Mouse (Mus musculus) bone marrow, adult 2 months (tissue): ENCODE data around the gene Gprc5c. TPM values are rescaled to one million over a fixed set of nuclear protein-coding genes. Genes with fewer than 3 reads are reported as not detected.

Experiments
- H3K27ac ChIP-seq: fragments of 200-500 bp; 2 replicates; pipeline ENCODE4 v1.5.1; 2012; ENCODE audit warnings: low read depth, mild to moderate bottlenecking, control low read depth, inconsistent platforms, low read length; ENCODE audit not compliant: control insufficient read depth, poor library complexity, insufficient read depth
- H3K4me1 ChIP-seq: fragments of 200-500 bp; 2 replicates; pipeline ENCODE4 v1.6.1; 2011; ENCODE audit warnings: low read length; ENCODE audit not compliant: control insufficient read depth, insufficient read depth
- H3K4me3 ChIP-seq: fragments of 200-500 bp; replicated peaks from 2 replicates; pipeline ENCODE3; 2011; ENCODE audit warnings: mild to moderate bottlenecking, low read depth, low read length, control low read depth; ENCODE audit not compliant: control insufficient read depth
- CTCF ChIP-seq: fragments of 200-500 bp; IDR thresholded peaks from 2 replicates; pipeline ENCODE4 v1.5.1; 2011; ENCODE audit warnings: low read length, control low read depth; ENCODE audit not compliant: control insufficient read depth, insufficient read depth
- POLR2A ChIP-seq: fragments of 200-500 bp; IDR thresholded peaks from 2 replicates; pipeline ENCODE4 v1.6.1; 2011; ENCODE audit warnings: low read depth, mild to moderate bottlenecking, control low read depth, low read length, borderline replicate concordance; ENCODE audit not compliant: control insufficient read depth
- WGBS: fragments of 180-500 bp; shearing (Covaris S2); methylation state at CpG from one replicate; pipeline ENCODE4 v1.1.7; 2018; 5-methylcytosine and 5-hydroxymethylcytosine counted together
- polyA plus RNA-seq: library from polyadenylated mRNA; stranded (reverse); fragments of >200 nt; gene quantifications from 2 replicates; pipeline ENCODE4 v1.2.4, GENCODE M21; 2011; ENCODE audit warnings: low replicate concordance; ENCODE audit not compliant: missing spikeins, insufficient read depth, insufficient read length

Gene Gprc5c
- polyA plus RNA-seq, 1 experiment, result 1.4 TPM

DNA sequence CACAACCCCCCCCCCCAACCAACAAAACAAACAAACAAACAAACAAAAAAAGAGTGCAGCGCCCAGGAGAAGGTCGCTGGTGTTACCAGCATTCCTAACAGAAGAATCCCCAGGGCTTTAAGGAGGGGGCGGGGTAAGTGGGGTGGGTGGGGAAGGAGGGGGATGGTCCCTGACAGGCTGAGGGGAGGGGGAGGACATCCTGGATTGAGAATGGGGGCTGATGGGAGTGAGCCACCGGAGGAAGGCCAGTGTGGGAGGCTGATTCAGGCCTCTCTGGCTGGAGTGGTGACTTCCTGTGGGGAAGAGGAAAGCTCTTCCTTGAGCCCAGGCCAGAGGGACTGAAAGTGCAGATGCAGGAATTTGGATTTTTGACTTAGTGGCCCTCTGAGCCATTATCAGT is 4.6 kb upstream of the Gprc5c start:
- no peak for TF ChIP-seq POLR2A
- no peak for TF ChIP-seq CTCF
- H3K27ac ChIP-seq, result no peak overlapping the region
- no peaks in the 10 kb centered on the region; the same call in 1 of the 2 replicates for H3K4me1 ChIP-seq
- WGBS, result 88% methylated on average over 4 of the region's 4 CpGs
- no peak overlapping the region for H3K4me3 ChIP-seq

DNA sequence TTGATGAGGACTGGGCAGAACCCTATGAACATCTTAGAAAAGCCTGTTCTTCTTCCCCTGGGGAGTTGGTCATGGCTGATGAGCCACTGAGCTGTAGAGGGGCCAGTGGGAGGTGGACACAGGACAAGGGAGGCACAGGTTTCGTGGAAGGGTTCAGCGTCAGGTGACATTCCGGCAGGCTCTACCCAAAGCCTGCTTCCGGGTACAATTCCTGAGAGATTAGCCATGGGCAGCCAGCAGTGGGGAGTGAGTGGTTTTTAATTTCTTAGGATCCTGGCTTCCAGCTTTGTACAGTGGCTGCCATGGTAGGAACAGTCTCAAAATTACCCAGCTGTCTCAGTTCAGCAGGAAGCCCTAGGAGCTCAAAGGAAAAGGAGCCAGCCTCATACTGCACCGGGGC is 3.9 kb upstream of the Gprc5c start:
- WGBS, result 88% methylated on average over 5 of the region's 5 CpGs
- TF ChIP-seq POLR2A (no peak), CTCF (no peak)
- Histone ChIP-seq H3K4me1 (no peaks in the 10 kb centered on the region; the same call in 1 of the 2 replicates), H3K27ac (no peak overlapping the region), H3K4me3 (no peak overlapping the region)

DNA sequence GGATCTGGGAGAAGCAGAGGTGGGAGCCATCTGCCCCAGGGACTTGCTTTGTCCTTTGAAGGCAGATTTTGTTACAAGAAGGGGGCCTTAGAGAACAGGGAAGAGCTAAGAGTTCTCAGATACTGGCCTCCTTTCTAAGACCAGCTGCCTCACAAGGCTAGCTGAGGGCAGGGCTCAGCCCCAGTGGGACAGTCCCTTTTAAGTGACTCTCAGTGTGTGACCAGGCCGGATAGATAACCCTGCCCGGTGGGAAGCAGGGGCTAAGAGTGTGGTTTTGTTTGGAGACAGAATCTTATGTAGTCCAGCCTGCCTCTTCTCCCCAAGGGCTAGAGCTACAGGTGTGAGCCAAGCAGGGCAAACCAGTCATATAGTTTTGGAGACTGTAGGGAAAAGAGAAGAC is 1.4 kb upstream of the Gprc5c start:
- H3K4me1 ChIP-seq, result no peaks in the 10 kb centered on the region; the same call in 1 of the 2 replicates
- WGBS, result 46% methylated on average over 2 of the region's 2 CpGs

DNA sequence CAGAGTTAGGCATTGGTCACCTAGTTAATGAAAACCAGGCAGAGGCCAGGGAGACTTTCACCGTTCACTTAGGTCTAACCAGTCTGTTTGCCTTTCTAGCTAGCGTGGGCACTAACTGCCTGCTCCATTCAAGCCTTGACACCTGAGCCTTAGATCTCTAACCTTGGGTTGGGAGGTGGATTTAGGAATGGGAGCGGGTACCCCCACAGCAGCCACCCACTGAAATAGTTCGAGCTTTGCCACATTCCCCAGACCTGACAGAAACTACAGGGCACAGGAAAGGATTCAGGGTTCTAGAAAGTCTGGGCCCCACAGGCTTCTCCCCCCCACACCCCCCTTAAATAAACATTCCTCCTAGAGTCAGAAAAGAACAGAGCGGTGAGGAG is 893 bp upstream of the Gprc5c start:
- H3K4me1 ChIP-seq, result no peaks in the 10 kb centered on the region; the same call in 1 of the 2 replicates
- 61% methylated on average over 5 of the region's 5 CpGs for WGBS
- TF ChIP-seq POLR2A, result no peak
- TF ChIP-seq CTCF, result no peak
- H3K27ac ChIP-seq, result no peak overlapping the region
- no peak overlapping the region for H3K4me3 ChIP-seq

More for the DNA sequence above, 1.4 kb upstream of the Gprc5c start:
- TF ChIP-seq POLR2A, result no peak
- TF ChIP-seq CTCF, result no peak
- Histone ChIP-seq H3K4me3 (no peak overlapping the region), H3K27ac (no peak overlapping the region)

DNA sequence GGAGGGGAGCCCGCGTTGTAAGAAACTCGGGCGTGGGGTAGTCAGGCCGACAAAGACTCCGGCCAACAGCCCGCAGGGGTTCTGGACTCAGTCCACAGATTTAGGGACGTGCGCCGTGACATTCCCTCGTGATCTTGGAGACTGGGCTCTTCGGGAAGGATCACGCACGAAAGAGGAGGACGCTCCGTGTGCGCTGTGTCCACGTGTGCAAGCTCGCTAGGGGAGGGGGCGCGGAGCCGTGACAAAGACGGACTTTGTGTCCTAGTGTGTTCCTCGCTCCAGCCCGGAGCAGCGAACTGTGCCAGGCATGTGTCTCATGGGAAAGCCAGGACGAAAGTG is 286 bp downstream of the Gprc5c start:
- Histone ChIP-seq H3K4me3 (peak overlapping the region; percentile 59), H3K27ac (no peak overlapping the region), H3K4me1 (no peaks in the 10 kb centered on the region; the same call in 1 of the 2 replicates)
- whole genome bisulfite sequencing, result 2% methylated on average over 27 of the region's 27 CpGs
- TF ChIP-seq POLR2A (no peak), CTCF (no peak)

DNA sequence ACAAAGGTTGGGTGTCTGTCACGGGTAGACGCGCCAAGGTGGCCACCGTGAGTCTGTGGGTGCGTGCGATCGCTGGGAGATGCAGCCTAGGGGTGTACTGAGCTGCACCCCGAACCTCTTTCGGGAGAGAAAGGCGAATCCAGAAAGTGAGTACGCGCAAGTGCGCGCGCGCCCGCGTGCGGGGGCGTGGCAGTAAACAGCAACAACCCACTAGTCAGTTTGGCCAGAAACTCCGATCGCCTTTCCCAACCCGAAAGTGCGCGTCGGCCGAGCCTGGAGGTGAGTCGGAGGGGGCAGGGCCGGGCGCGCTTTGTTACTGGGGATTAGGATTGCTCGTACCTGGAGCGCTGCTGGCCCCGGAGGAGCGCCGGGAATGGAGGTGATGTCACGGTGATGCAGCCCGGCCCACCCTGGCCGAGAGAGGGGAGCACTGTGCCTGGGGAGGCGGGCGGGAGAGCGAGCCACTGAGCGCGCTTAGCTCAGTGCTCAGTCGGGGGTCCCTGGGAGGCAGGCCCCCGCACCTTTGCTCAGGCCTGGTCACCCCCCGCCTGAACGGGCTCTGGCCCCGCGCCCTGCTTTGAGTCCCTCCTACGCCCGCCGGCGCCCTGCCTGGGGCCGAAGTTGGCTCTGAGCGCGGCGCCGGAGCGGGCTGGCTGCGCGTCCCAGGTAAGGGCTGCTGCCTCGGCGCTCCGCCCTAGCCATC is 807 bp downstream of the Gprc5c start:
- Histone ChIP-seq H3K4me3 (peak overlapping the region; percentile 59), H3K27ac (no peak overlapping the region), H3K4me1 (no peaks in the 10 kb centered on the region; the same call in 1 of the 2 replicates)
- no peak for TF ChIP-seq CTCF
- TF ChIP-seq POLR2A, result no peak
- WGBS, result under 1% methylated on average over 65 of the region's 65 CpGs

DNA sequence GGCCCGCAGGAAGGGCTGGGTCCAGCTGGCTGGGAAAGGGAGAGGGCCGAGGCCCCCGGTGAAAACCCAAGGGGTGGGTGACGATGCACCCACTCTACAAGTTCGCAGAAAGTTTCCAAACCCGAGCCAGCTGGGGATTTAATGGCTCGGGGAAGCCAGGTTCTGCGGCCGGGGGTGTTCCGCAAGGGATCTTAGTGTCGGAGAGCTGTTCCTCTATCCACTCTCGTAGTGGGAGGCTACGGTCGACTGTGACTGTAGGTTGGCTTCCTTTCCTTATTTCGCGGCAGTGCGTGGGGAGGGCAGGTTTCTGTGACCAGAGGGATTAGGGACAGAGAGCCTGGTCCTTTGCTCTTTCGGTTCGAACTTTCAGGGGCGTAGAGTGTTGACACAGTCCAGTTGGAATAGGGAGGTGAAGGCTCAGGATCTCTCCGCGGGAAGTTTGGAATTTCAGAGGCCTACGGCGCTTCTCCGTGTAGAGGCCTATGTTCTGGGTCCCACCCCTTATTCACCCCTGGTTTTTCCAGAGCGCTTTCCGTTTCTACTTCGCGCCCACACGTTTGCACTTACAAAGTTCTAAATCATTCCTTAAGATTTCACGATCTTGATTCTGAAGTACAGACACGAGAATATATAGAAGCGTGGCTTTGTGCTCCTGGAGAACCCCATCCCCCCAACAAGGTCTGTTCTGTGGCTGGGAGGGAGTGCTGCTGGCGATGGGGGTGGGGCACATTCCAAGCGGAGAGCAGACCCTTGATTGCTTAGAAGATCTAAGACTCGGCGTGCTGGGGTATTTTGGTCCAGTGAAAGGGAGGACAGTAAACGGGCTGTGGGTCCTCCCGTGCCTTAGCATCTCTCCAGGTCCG is 1.6 kb downstream of the Gprc5c start:
- no peak for TF ChIP-seq POLR2A
- no peak for TF ChIP-seq CTCF
- no peaks in the 10 kb centered on the region; the same call in 1 of the 2 replicates for H3K4me1 ChIP-seq
- WGBS, result 7% methylated on average over 40 of the region's 40 CpGs
- no peak overlapping the region for H3K4me3 ChIP-seq
- H3K27ac ChIP-seq, result no peak overlapping the region

DNA sequence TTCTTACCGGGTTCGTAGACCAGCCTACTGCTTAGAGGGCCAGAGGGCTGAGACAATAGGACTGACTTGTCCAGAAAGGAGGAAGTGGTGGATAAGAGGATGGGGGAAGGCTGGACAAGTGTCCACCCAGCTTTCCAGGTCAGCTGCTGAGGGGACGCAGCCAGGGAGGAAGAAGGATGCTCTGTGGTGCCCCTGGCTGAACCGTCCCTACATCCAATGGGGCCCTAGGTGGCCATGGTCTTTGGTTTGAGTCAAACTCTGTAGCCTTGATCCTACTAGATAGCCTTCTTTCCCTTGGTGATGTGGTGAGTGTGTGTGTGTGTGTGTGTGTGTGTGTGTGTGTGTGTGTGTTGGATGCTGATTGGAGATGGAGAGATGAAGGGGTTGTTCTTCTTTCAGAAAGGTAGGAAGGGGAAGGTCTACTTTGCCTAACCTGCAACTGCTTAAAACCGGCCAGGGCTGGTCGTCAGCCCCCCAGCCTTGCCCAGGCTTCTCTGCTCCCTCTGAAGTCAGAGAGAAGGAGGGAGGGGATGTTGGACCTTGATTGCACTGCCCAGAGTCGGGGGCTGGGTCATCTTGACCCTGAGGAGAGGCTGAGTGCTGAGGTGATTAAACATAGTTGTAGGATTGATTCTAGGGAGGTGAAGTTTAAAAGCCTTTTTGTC is 2.4 kb downstream of the Gprc5c start:
- TF ChIP-seq CTCF (no peak), POLR2A (no peak)
- no peak overlapping the region for H3K4me3 ChIP-seq
- 53% methylated on average over 7 of the region's 7 CpGs for WGBS
- no peak overlapping the region for H3K27ac ChIP-seq
- H3K4me1 ChIP-seq, result no peaks in the 10 kb centered on the region; the same call in 1 of the 2 replicates
